Mouse (Mus musculus): ENCODE results near the gene Agrp. TPM values are rescaled to one million over a fixed set of nuclear protein-coding genes. Genes with fewer than 3 reads are reported as not detected.

Agrp gene
- total and polyA plus RNA-seq, 3 experiments, result 0.63 TPM; not detected in 2

- no peaks in the 10 kb centered on the region for H3K79me2 ChIP-seq (ENCODE audit: control insufficient read depth, insufficient read depth, low read length, poor library complexity)
- H3K36me3 ChIP-seq (ENCODE audit: control insufficient read depth in 1 of 2, insufficient read depth in 2 of 2, low read length in 2 of 2), result peaks cover 2 to 36% of the 10 kb centered on the region in 2 experiments
- no peak overlapping the region for H3K9ac ChIP-seq (ENCODE audit: control insufficient read depth, low read depth, low read length, poor library complexity, severe bottlenecking)
- H3K27ac ChIP-seq (ENCODE audit: control insufficient read depth, low read depth, low read length), result no peak overlapping the region
- no peak for DNase-seq (ENCODE audit: low read depth, low spot score)
- H3K4me3 ChIP-seq (ENCODE audit: control insufficient read depth in 1 of 2, insufficient read depth in 1 of 2, low read depth in 2 of 2, low read length in 2 of 2), result no peak overlapping the region
- H3K27me3 ChIP-seq (ENCODE audit: control insufficient read depth in 1 of 2, insufficient read depth in 2 of 2, low read length in 2 of 2), result no peaks in the 10 kb centered on the region
- H3K9me3 ChIP-seq (replicated peaks; ENCODE audit: insufficient read depth, low read length), result no peaks in the 10 kb centered on the region
- no peak for TF ChIP-seq TAL1 (IDR thresholded peaks at IDR 0.05; ENCODE audit: low read length)
- no peak for TF ChIP-seq MEF2A (IDR thresholded peaks at IDR 0.05; ENCODE audit: extremely low read depth, insufficient replicate concordance, low read depth, low read length, poor library complexity, severe bottlenecking)
- no peak for TF ChIP-seq CTCF (IDR thresholded peaks at IDR 0.05 in 2 of 3, conservative IDR thresholded peaks at IDR 0.05 in 1 of 3; ENCODE audit: control insufficient read depth in 1 of 3, insufficient read depth in 1 of 3, low read depth in 2 of 3, low read length in 3 of 3, poor library complexity in 1 of 3, severe bottlenecking in 1 of 3)
- TF ChIP-seq POLR2A (IDR thresholded peaks at IDR 0.05; ENCODE audit: control insufficient read depth in 1 of 2, insufficient read depth in 1 of 2, low read depth in 1 of 2, low read length in 2 of 2, poor library complexity in 1 of 2), result no peak
- TF ChIP-seq ZKSCAN1 (IDR thresholded peaks at IDR 0.05; ENCODE audit: low read depth, low read length), result no peak
- TF ChIP-seq ETS1 (IDR thresholded peaks at IDR 0.05; ENCODE audit: low read depth, low read length), result no peak
- TF ChIP-seq MXI1 (IDR thresholded peaks at IDR 0.05; ENCODE audit: low read depth, low read length), result no peak
- no peak for TF ChIP-seq NELFE (IDR thresholded peaks at IDR 0.05; ENCODE audit: low read depth, low read length)
- TF ChIP-seq GATA1 (IDR thresholded peaks at IDR 0.05; ENCODE audit: low read depth, low read length), result no peak
- peaks cover 25 to 32% of the 10 kb centered on the region in 2 experiments for H3K4me1 ChIP-seq (ENCODE audit: control insufficient read depth in 1 of 2, insufficient read depth in 2 of 2, low read length in 2 of 2)
These were observed 100.0 kb downstream of the Agrp start for GRCm38 (mm10) chr8:105537011-105537677.

- peaks cover 2 to 33% of the 10 kb centered on the region in 2 experiments for H3K36me3 ChIP-seq (ENCODE audit: control insufficient read depth in 1 of 2, insufficient read depth in 2 of 2, low read length in 2 of 2)
- H3K27me3 ChIP-seq (ENCODE audit: control insufficient read depth in 1 of 2, insufficient read depth in 2 of 2, low read length in 2 of 2), result no peaks in the 10 kb centered on the region
- no peaks in the 10 kb centered on the region for H3K9me3 ChIP-seq (replicated peaks; ENCODE audit: insufficient read depth, low read length)
- H3K9ac ChIP-seq (ENCODE audit: control insufficient read depth, low read depth, low read length, poor library complexity, severe bottlenecking), result no peak overlapping the region
- H3K4me3 ChIP-seq (ENCODE audit: control insufficient read depth in 1 of 2, insufficient read depth in 1 of 2, low read depth in 2 of 2, low read length in 2 of 2), result no peak overlapping the region
- H3K27ac ChIP-seq (ENCODE audit: control insufficient read depth, low read depth, low read length), result no peak overlapping the region
- no peaks in the 10 kb centered on the region for H3K79me2 ChIP-seq (ENCODE audit: control insufficient read depth, insufficient read depth, low read length, poor library complexity)
- peaks cover 20 to 26% of the 10 kb centered on the region in 2 experiments for H3K4me1 ChIP-seq (ENCODE audit: control insufficient read depth in 1 of 2, insufficient read depth in 2 of 2, low read length in 2 of 2)
- DNase-seq (ENCODE audit: low read depth, low spot score), result no peak
- TF ChIP-seq ZMIZ1 (IDR thresholded peaks at IDR 0.05; ENCODE audit: low read depth, low read length) (no peak), HCFC1 (IDR thresholded peaks at IDR 0.05; ENCODE audit: low read depth, low read length) (no peak), BHLHE40 (IDR thresholded peaks at IDR 0.05; ENCODE audit: borderline replicate concordance, low read depth, low read length) (no peak)
These were observed 100.6 kb downstream of the Agrp start for GRCm38 (mm10) chr8:105536546-105536945.

DNA sequence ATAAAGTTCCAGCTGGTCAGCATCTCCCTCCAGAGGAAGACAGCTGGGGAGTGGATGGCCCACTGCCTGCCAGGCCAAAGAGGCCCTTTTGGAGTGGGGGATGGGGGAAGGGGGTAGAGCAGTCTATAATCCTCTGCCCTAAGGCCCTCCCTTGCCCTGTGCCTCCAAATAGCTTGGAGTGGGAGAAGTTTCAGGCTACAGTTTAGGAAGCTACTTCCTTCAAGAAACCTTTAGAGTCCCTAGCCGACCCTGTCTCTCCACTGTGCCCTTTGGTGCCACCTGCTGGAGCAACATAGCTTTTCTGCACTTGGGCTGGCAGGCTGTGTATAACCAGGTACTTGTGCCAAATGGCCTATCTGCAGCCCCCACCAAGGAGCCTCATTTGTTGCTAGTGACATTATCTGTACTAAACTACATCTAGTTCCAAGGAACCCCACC lies 103.3 kb downstream of the Agrp start:
- Histone ChIP-seq H3K27me3 (ENCODE audit: control insufficient read depth in 1 of 2, insufficient read depth in 2 of 2, low read length in 2 of 2) (no peaks in the 10 kb centered on the region), H3K9ac (ENCODE audit: control insufficient read depth, low read depth, low read length, poor library complexity, severe bottlenecking) (no peak overlapping the region), H3K9me3 (replicated peaks; ENCODE audit: insufficient read depth, low read length) (no peaks in the 10 kb centered on the region), H3K27ac (ENCODE audit: control insufficient read depth, low read depth, low read length) (no peak overlapping the region), H3K79me2 (ENCODE audit: control insufficient read depth, insufficient read depth, low read length, poor library complexity) (no peaks in the 10 kb centered on the region), H3K36me3 (ENCODE audit: control insufficient read depth in 1 of 2, insufficient read depth in 2 of 2, low read length in 2 of 2) (peaks cover 2 to 26% of the 10 kb centered on the region in 2 experiments), H3K4me1 (ENCODE audit: control insufficient read depth in 1 of 2, insufficient read depth in 2 of 2, low read length in 2 of 2) (peaks cover 17 to 20% of the 10 kb centered on the region in 2 experiments), H3K4me3 (ENCODE audit: control insufficient read depth in 1 of 2, insufficient read depth in 1 of 2, low read depth in 2 of 2, low read length in 2 of 2) (no peak overlapping the region)
- DNase-seq (ENCODE audit: low read depth, low spot score), result peak; percentile 91
- peak; percentile 53 for TF ChIP-seq ZC3H11A (IDR thresholded peaks at IDR 0.05; ENCODE audit: low read depth, low read length)
- TF ChIP-seq JUND (IDR thresholded peaks at IDR 0.05; ENCODE audit: low read depth, low read length), result no peak
- no peak for TF ChIP-seq ZNF384 (IDR thresholded peaks at IDR 0.05; ENCODE audit: low read depth, low read length)
- peak; percentile 86 to 91 (median 90) for TF ChIP-seq CTCF (IDR thresholded peaks at IDR 0.05 in 2 of 3, conservative IDR thresholded peaks at IDR 0.05 in 1 of 3; ENCODE audit: control insufficient read depth in 1 of 3, insufficient read depth in 1 of 3, low read depth in 2 of 3, low read length in 3 of 3, poor library complexity in 1 of 3, severe bottlenecking in 1 of 3)
- peak; percentile 56 for TF ChIP-seq RAD21 (IDR thresholded peaks at IDR 0.05; ENCODE audit: low read depth, low read length)
- no peak for TF ChIP-seq TAL1 (IDR thresholded peaks at IDR 0.05; ENCODE audit: low read length)
- TF ChIP-seq HCFC1 (IDR thresholded peaks at IDR 0.05; ENCODE audit: low read depth, low read length), result no peak
- 0 out of 2 replicates have a peak, but pooled peaks have one; percentile 42 for TF ChIP-seq TCF12 (IDR thresholded peaks at IDR 0.05; ENCODE audit: low read depth, low read length)
- no peak for TF ChIP-seq MAFK (IDR thresholded peaks at IDR 0.05; ENCODE audit: borderline replicate concordance, low read depth, low read length)
- TF ChIP-seq SIN3A (IDR thresholded peaks at IDR 0.05; ENCODE audit: low read length), result no peak
- TF ChIP-seq GABPA (IDR thresholded peaks at IDR 0.05; ENCODE audit: low read depth, low read length), result no peak
- TF ChIP-seq ZKSCAN1 (IDR thresholded peaks at IDR 0.05; ENCODE audit: low read depth, low read length), result 0 out of 2 replicates have a peak, but pooled peaks have one; percentile 19
- no peak for TF ChIP-seq MYC (IDR thresholded peaks at IDR 0.05; ENCODE audit: low read depth, low read length)
- no peak for TF ChIP-seq RCOR1 (IDR thresholded peaks at IDR 0.05; ENCODE audit: low read depth, low read length)
- peak; percentile 47; the same call in 1 of the 2 replicates for TF ChIP-seq ELF1 (IDR thresholded peaks at IDR 0.05; ENCODE audit: low read depth, low read length)
- TF ChIP-seq GATA1 (IDR thresholded peaks at IDR 0.05; ENCODE audit: low read depth, low read length), result no peak
- peak; percentile 69; the same call in 1 of the 2 replicates for TF ChIP-seq MAZ (IDR thresholded peaks at IDR 0.05; ENCODE audit: low read depth, low read length)

Measured in MEL (cell line).